Mouse (Mus musculus): ENCODE data around the gene Napsa. TPM values are rescaled to one million over a fixed set of nuclear protein-coding genes. Genes with fewer than 3 reads are reported as not detected.

Gene Napsa
- polyA plus RNA-seq, 1 experiment, result 0.26 TPM

DNA sequence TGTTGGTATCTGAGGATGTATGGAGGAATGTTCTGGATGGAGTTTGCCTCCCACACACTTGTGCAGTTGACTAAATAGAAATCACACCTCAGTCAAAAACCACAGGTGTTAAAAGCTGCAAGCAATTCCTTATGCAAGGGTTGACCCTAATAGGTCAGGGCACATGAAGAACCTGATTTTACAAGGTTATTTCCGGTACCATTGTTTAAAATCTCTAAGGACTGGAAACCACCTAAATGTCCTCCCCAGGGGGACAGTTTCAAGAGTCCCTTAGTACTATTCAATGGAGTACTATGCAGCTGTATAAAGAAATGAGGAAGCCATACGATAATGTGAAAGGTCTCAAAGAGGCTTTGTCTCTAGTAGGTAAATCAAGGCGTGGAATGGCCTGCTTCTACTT, 25.9 kb upstream of the Napsa start:
- 98% methylated on average over 3 of the region's 3 CpGs for WGBS
- Histone ChIP-seq H3K27me3 (ENCODE audit: control insufficient read depth, insufficient read depth, low read length) (no peaks in the 10 kb centered on the region), H3K4me1 (ENCODE audit: control insufficient read depth, insufficient read depth, low read length) (peaks cover 5% of the 10 kb centered on the region; the same call in 1 of the 2 replicates), H3K4me3 (replicated peaks; ENCODE audit: insufficient read depth, low read depth, low read length) (no peak overlapping the region), H3K27ac (ENCODE audit: insufficient read depth, low read length) (no peak overlapping the region)
- DNase-seq, result no peak
- TF ChIP-seq POLR2A (IDR thresholded peaks at IDR 0.05; ENCODE audit: borderline replicate concordance, insufficient read depth, low read length) (no peak), CTCF (IDR thresholded peaks at IDR 0.05; ENCODE audit: borderline replicate concordance, insufficient read depth, low read depth, low read length) (no peak)

DNA sequence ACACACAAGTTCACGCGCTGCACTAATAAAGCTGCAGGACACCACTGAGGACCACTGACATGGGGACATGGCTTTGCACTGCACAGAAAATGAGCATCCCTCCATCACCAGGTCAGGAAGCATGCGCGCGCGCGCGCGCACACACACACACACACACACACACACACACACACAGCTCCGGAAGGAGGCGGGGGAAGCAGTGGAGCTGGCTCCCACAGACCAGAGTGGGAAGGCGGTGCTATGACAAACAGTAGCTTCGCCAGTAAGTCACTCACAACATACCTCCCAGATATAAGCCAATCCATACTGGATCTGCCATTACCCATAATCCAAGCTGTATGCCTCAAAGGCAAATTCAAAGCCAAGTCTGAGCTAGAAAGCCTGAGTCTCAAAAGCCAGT, 25.1 kb upstream of the Napsa start:
- 94% methylated on average over 13 of the region's 13 CpGs for WGBS
- H3K4me3 ChIP-seq (replicated peaks; ENCODE audit: insufficient read depth, low read depth, low read length), result no peak overlapping the region
- H3K4me1 ChIP-seq (ENCODE audit: control insufficient read depth, insufficient read depth, low read length), result peaks cover 5% of the 10 kb centered on the region; the same call in 1 of the 2 replicates
- TF ChIP-seq CTCF (IDR thresholded peaks at IDR 0.05; ENCODE audit: borderline replicate concordance, insufficient read depth, low read depth, low read length) (no peak), POLR2A (IDR thresholded peaks at IDR 0.05; ENCODE audit: borderline replicate concordance, insufficient read depth, low read length) (no peak)
- no peak for DNase-seq
- no peaks in the 10 kb centered on the region for H3K27me3 ChIP-seq (ENCODE audit: control insufficient read depth, insufficient read depth, low read length)
- no peak overlapping the region for H3K27ac ChIP-seq (ENCODE audit: insufficient read depth, low read length)

DNA sequence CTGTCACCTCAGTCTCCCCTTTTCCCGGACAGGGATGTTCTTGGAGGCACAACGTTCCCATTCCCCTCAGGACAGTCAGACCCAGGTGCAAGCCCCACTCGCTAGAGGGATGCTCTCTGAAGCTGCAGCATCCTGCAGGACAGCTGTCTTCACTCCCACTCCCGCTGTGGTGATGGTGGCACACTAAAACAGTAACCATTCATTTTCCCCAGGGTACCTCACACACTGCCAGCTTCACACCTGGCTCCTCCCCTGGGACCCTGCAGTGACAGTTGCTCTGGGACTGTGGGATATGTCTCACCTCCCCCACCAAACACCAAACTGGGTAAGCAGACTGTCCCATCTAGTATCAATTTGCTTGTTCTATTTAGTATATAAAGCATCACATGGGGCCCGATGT, 24.5 kb upstream of the Napsa start:
- Histone ChIP-seq H3K27me3 (ENCODE audit: control insufficient read depth, insufficient read depth, low read length) (no peaks in the 10 kb centered on the region), H3K4me3 (replicated peaks; ENCODE audit: insufficient read depth, low read depth, low read length) (no peak overlapping the region), H3K27ac (ENCODE audit: insufficient read depth, low read length) (no peak overlapping the region), H3K4me1 (ENCODE audit: control insufficient read depth, insufficient read depth, low read length) (peaks cover 5% of the 10 kb centered on the region; the same call in 1 of the 2 replicates)
- 3% methylated on average over 5 of the region's 5 CpGs for WGBS
- no peak for DNase-seq
- TF ChIP-seq CTCF (IDR thresholded peaks at IDR 0.05; ENCODE audit: borderline replicate concordance, insufficient read depth, low read depth, low read length) (no peak), POLR2A (IDR thresholded peaks at IDR 0.05; ENCODE audit: borderline replicate concordance, insufficient read depth, low read length) (no peak)

DNA sequence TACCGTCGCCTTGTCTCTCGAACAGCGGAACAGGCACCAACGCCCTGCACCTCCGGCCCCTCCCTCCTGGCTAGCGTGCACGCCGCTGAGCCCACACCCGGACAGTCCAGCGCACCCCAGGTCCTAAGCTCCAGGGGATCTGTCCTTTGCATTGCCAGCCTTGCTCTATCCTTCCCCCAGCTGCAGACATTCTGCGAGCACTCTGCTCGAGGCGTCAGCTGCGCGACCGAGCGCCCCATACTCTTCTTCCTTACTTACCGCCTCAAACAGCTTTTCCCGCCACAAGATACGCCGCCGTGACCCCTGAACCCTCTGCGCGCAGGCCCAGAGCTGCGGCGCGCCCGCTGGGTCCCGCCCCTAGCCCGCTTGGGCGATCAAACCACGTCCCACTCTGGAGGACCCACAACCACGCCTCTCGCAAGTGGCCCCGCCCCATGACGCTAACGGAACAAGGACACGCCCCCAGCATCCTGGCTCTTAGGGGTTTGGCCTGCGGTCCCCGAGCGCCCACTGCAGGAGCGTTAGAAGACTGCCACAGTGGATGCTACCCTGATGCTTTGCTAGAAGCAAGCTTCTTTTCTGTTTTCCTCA, 23.6 kb upstream of the Napsa start, which contains the start of gene Pold1:
Pold1 (minus strand) TSS at position 353 of the 591 bp plus-strand sequence.
- Histone ChIP-seq H3K4me3 (replicated peaks; ENCODE audit: insufficient read depth, low read depth, low read length) (peak within 1 kb of the TSS; percentile 71), H3K27me3 (ENCODE audit: control insufficient read depth, insufficient read depth, low read length) (no peaks in the 10 kb centered on the region), H3K4me1 (ENCODE audit: control insufficient read depth, insufficient read depth, low read length) (peaks cover 5% of the 10 kb centered on the region; the same call in 1 of the 2 replicates), H3K27ac (ENCODE audit: insufficient read depth, low read length) (no peak within 1 kb of the TSS; the same call in 1 of the 2 replicates)
- TF ChIP-seq CTCF (IDR thresholded peaks at IDR 0.05; ENCODE audit: borderline replicate concordance, insufficient read depth, low read depth, low read length), result peak; percentile 90
- no peak for TF ChIP-seq POLR2A (IDR thresholded peaks at IDR 0.05; ENCODE audit: borderline replicate concordance, insufficient read depth, low read length)
- under 1% methylated on average over 43 of the region's 43 CpGs for WGBS
- DNase-seq, result peak; percentile 98 to 99

DNA sequence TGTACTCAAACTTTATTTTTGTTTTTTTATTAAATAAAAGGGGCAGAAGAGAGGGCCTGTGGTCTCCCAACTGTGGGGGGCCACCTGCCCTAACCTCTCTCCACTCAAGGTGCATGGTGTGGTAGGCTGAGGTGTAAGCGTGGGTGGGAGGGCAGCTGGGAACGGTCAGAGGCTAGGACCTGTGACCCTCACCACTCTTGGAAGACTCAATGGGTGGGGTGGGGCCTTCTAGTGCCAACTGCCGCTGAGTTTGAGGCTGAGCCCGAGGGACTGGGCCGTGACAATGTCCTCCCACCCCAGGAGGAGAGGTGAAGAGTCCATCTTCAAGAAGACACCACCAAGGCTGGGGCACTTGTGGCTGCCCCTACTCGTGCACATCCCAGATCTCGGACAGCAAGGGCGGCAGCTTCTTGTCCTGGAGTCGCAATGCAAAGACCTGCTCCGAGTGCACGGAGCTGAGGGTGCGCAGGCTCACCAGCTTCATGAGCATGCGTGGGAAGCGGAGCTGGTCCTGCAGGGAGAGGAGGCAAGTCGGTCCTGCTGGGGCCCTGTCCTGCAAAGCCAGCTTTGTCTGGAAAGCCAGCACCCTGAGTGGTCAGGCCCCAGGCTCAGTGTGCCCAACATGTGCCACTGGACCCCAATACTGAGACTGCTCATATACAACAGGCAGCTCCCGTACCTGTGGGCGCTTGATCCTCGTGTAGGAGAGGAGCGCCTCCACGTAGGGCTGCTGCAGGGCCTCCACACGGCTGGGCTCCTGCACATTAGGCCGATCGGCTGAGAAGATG, 22.4 kb upstream of the Napsa start:
- TF ChIP-seq CTCF (IDR thresholded peaks at IDR 0.05; ENCODE audit: borderline replicate concordance, insufficient read depth, low read depth, low read length) (no peak), POLR2A (IDR thresholded peaks at IDR 0.05; ENCODE audit: borderline replicate concordance, insufficient read depth, low read length) (no peak)
- no peak overlapping the region for H3K4me3 ChIP-seq (replicated peaks; ENCODE audit: insufficient read depth, low read depth, low read length)
- H3K27me3 ChIP-seq (ENCODE audit: control insufficient read depth, insufficient read depth, low read length), result no peaks in the 10 kb centered on the region
- WGBS, result 93% methylated on average over 23 of the region's 23 CpGs
- H3K27ac ChIP-seq (ENCODE audit: insufficient read depth, low read length), result no peak overlapping the region
- DNase-seq, result peak in 1 of 2 experiments; percentile 32
- H3K4me1 ChIP-seq (ENCODE audit: control insufficient read depth, insufficient read depth, low read length), result peaks cover 5% of the 10 kb centered on the region; the same call in 1 of the 2 replicates

GRCm38 (mm10) chr7:44550409-44550678, 21.8 kb upstream of the Napsa start:
- Histone ChIP-seq H3K27me3 (ENCODE audit: control insufficient read depth, insufficient read depth, low read length) (no peaks in the 10 kb centered on the region), H3K27ac (ENCODE audit: insufficient read depth, low read length) (no peak overlapping the region), H3K4me1 (ENCODE audit: control insufficient read depth, insufficient read depth, low read length) (peaks cover 5% of the 10 kb centered on the region; the same call in 1 of the 2 replicates), H3K4me3 (replicated peaks; ENCODE audit: insufficient read depth, low read depth, low read length) (no peak overlapping the region)
- no peak for DNase-seq
- 94% methylated on average over 12 of the region's 12 CpGs for WGBS
- TF ChIP-seq POLR2A (IDR thresholded peaks at IDR 0.05; ENCODE audit: borderline replicate concordance, insufficient read depth, low read length), result no peak
- TF ChIP-seq CTCF (IDR thresholded peaks at IDR 0.05; ENCODE audit: borderline replicate concordance, insufficient read depth, low read depth, low read length), result no peak

- DNase-seq, result no peak
- Histone ChIP-seq H3K27ac (ENCODE audit: insufficient read depth, low read length) (no peak overlapping the region), H3K4me1 (ENCODE audit: control insufficient read depth, insufficient read depth, low read length) (peaks cover 5% of the 10 kb centered on the region; the same call in 1 of the 2 replicates), H3K4me3 (replicated peaks; ENCODE audit: insufficient read depth, low read depth, low read length) (no peak overlapping the region), H3K27me3 (ENCODE audit: control insufficient read depth, insufficient read depth, low read length) (no peaks in the 10 kb centered on the region)
- TF ChIP-seq CTCF (IDR thresholded peaks at IDR 0.05; ENCODE audit: borderline replicate concordance, insufficient read depth, low read depth, low read length) (no peak), POLR2A (IDR thresholded peaks at IDR 0.05; ENCODE audit: borderline replicate concordance, insufficient read depth, low read length) (no peak)
- WGBS, result 91% methylated on average over 21 of the region's 21 CpGs
These were observed 20.9 kb upstream of the Napsa start for GRCm38 (mm10) chr7:44551301-44551700.

- WGBS, result 65% methylated on average over 22 of the region's 22 CpGs
- DNase-seq, result peak in 1 of 2 experiments; percentile 31
- Histone ChIP-seq H3K27ac (ENCODE audit: insufficient read depth, low read length) (no peak overlapping the region), H3K27me3 (ENCODE audit: control insufficient read depth, insufficient read depth, low read length) (no peaks in the 10 kb centered on the region), H3K4me1 (ENCODE audit: control insufficient read depth, insufficient read depth, low read length) (peaks cover 5% of the 10 kb centered on the region; the same call in 1 of the 2 replicates), H3K4me3 (replicated peaks; ENCODE audit: insufficient read depth, low read depth, low read length) (no peak overlapping the region)
- TF ChIP-seq POLR2A (IDR thresholded peaks at IDR 0.05; ENCODE audit: borderline replicate concordance, insufficient read depth, low read length), result no peak
- TF ChIP-seq CTCF (IDR thresholded peaks at IDR 0.05; ENCODE audit: borderline replicate concordance, insufficient read depth, low read depth, low read length), result no peak
These were observed 20.4 kb upstream of the Napsa start for GRCm38 (mm10) chr7:44551731-44552130.

All from cerebellum, adult 2 months (tissue).